Mouse (Mus musculus) embryo, embryonic 11 days (tissue): ENCODE results near the gene Sidt2.

ENCODE experiments used
- DNase-seq: peaks from one replicate; pipeline ENCODE4 v3.0.0-alpha.2; 2015

The Sidt2 gene

GRCm38 (mm10) chr9:45955107-45955963 lies at the start of gene Sidt2:
TSS of gene Sidt2 (minus strand) at chr9:45955258.
- DNase-seq = peak; percentile 95

GRCm38 (mm10) chr9:46004529-46004928 lies 49.5 kb upstream of the Sidt2 start:
- DNase-seq = no peak

GRCm38 (mm10) chr9:46003729-46004128 lies 48.7 kb upstream of the Sidt2 start:
- peak; percentile 80 for DNase-seq

- no peak for DNase-seq
These were observed 44.0 kb upstream of the Sidt2 start for GRCm38 (mm10) chr9:45999009-45999408.

- DNase-seq = peak; percentile 60
These were observed 30.1 kb upstream of the Sidt2 start for GRCm38 (mm10) chr9:45985229-45985567.

GRCm38 (mm10) chr9:45984409-45985228 lies 29.6 kb upstream of the Sidt2 start:
- DNase-seq = peak; percentile 97

GRCm38 (mm10) chr9:45983676-45984408 lies 28.8 kb upstream of the Sidt2 start:
- peak; percentile 41 for DNase-seq

GRCm38 (mm10) chr9:45981331-45981730 lies 26.3 kb upstream of the Sidt2 start:
- DNase-seq = no peak

- DNase-seq = no peak
These were observed 25.6 kb upstream of the Sidt2 start for GRCm38 (mm10) chr9:45980611-45981010.

- DNase-seq = no peak
These were observed 24.7 kb upstream of the Sidt2 start for GRCm38 (mm10) chr9:45979778-45980177.

- no peak for DNase-seq
These were observed 21.8 kb upstream of the Sidt2 start for GRCm38 (mm10) chr9:45976884-45977283.

GRCm38 (mm10) chr9:45963577-45963976 lies 8.5 kb upstream of the Sidt2 start:
- DNase-seq = no peak

GRCm38 (mm10) chr9:45961855-45962254 lies 6.8 kb upstream of the Sidt2 start:
- DNase-seq = no peak

GRCm38 (mm10) chr9:45959661-45960060 lies 4.6 kb upstream of the Sidt2 start:
- no peak for DNase-seq

GRCm38 (mm10) chr9:45958851-45959250 lies 3.8 kb upstream of the Sidt2 start:
- no peak for DNase-seq

- no peak for DNase-seq
These were observed 3.1 kb upstream of the Sidt2 start for GRCm38 (mm10) chr9:45958023-45958670.

- peak; percentile 63 for DNase-seq
These were observed 558 bp downstream of the Sidt2 start for GRCm38 (mm10) chr9:45954294-45955106.

GRCm38 (mm10) chr9:45953511-45954293 lies 1.4 kb downstream of the Sidt2 start:
- DNase-seq = no peak

- DNase-seq = no peak
These were observed 2.2 kb downstream of the Sidt2 start for GRCm38 (mm10) chr9:45952890-45953289.

GRCm38 (mm10) chr9:45952057-45952456 lies 3.0 kb downstream of the Sidt2 start:
- DNase-seq = no peak

- DNase-seq = no peak
These were observed 8.2 kb downstream of the Sidt2 start for GRCm38 (mm10) chr9:45946872-45947183.
